Mouse (Mus musculus): Measurements from ENCODE around the gene Gm20431.

DNA sequence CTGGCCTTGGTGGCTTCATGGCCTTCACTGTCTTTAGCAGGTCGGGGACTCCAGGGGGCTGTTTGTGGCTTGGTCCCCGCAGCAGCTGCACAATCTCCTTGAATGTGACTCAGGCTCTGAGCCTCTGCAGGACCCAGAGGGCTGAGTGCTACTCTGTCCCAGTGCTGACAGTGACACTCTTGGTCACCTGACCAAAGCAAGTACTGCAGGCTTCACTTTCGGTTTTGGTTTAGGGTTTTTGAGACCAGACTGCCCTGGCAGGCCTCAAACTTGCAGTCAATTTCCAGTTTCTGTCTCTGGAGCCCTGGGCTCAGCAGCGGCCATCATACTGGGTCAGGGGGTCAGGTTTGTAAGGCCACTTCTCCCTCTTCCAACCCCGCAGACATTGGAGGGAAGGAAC, 36.6 kb upstream of the Gm20431 start:
- TF ChIP-seq EP300 (IDR thresholded peaks at IDR 0.05) = no peak
- TF ChIP-seq CTCF (IDR thresholded peaks at IDR 0.05) = peak; percentile 21
